Mouse (Mus musculus) gastrocnemius, postnatal 4 days (tissue): ENCODE results near the gene 2900011O08Rik. TPM values are rescaled to one million over a fixed set of nuclear protein-coding genes. Genes with fewer than 3 reads are reported as not detected.

Experiments used
- DNase-seq, 2 experiments: peaks; one replicate each; pipeline ENCODE4 v3.0.0; 2021 to 2022; ENCODE audit warnings: low spot score in 2 of 2, mixed read lengths in 2 of 2
- microRNA-seq: library from miRNA; unstranded; fragments of <30 nt; microRNA quantifications from one replicate; pipeline ENCODE4 v1.2.0, GENCODE M21; 2021
- total RNA-seq, 2 experiments: library from RNA; stranded (reverse); gene quantifications; 2 replicates each; pipeline ENCODE4 v1.2.3; 2021

The 2900011O08Rik gene
- total RNA-seq, 2 experiments from 2014 or later, result 0.20 to 0.36 TPM

DNA sequence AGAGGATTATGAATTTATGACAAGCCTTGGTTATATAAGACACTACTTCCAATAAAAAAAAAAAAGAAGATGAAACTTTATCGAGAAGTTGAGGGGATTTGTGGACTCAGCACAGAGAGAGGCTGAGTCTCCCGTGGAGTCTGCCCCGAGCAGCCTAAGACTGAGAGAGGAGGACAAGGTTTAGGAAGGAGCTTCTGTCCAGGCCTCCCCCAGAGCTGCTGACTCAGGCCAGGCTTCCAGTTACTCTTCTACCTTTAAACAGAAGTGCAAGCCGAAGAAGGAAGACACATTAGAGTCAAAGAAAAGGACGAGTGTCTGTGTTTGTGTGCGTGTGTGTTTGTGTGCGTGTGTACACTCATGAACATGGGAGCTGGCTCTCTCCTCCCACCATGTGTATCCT, 144.4 kb downstream of the 2900011O08Rik start:
- no peak for DNase-seq

- DNase-seq, result no peak
These were observed 145.0 kb downstream of the 2900011O08Rik start for GRCm38 (mm10) chr16:14131376-14131775.

GRCm38 (mm10) chr16:14131838-14132237, 145.4 kb downstream of the 2900011O08Rik start:
- no peak for DNase-seq

- DNase-seq, result no peak
These were observed 148.6 kb downstream of the 2900011O08Rik start for GRCm38 (mm10) chr16:14135014-14135413.

- no peak for DNase-seq
These were observed 151.7 kb downstream of the 2900011O08Rik start for GRCm38 (mm10) chr16:14137976-14138561.

DNA sequence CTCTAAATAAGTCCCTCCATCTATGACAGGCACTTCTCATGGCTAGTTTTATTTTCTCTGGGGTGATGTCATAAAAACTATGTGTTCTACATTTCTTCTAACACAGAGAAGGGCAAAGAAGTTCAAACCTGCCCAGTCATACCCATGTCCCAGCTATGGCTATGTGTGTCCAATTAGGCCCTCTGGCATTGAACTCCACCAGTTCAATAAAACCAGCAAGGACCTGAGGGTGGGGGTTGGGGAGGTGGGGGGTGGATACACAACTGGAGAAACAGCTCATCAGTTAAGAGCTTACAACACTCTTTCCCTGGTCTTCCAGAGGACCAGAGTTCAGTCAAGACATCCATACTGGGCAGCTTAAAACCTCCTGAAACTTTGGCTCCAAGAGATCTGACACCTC, 152.7 kb downstream of the 2900011O08Rik start:
- no peak for DNase-seq

DNA sequence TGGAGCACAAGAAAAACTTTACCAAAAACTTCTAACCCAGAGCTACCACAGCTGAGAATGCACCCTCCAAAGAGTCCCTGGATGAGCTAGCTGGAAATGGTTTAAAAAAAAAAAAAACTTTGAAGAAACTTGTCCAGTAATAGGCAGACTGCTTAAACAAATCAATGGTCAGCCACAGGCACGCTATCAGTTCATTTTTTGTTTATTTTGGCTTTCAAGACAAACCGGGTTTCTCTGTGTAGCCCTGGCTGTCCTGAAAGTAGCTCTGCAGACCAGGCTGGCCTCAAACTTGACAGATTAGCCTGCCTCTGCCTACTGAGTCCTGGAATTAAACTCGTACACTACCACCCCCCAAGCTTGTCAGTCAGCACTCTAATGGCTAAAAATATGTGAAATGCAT, 156.9 kb downstream of the 2900011O08Rik start:
- no peak for DNase-seq

DNA sequence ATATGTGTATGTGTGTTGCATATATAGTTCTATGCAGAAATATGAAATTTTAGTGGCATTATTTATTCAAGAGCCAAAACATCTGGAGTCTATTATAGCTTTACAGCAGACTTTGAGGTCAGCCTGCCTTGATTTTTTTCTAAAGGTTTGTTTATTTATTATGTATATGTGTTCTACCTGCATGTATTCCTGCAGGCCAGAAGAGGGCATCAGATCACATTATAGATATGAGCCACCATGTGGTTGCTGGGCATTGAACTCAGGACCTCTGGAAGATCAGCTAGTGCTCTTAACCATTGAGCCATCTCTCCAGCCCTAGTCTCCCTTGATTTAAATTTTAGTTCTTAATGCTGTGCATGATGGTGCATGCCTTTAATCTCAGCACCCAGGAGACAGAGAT, 161.3 kb downstream of the 2900011O08Rik start:
- DNase-seq, result no peak

Small RNAs within 50 kb of the gene (microRNA-seq; reads per million reads assigned to microRNA genes)
- not detected for gene Gm27671

Other genes with a start within 250 kb of the 2900011O08Rik start
- 10 to 100 TPM; 27.2 to 32.1 TPM for gene Rrn3, start 205.9 kb upstream of the 2900011O08Rik start, total RNA-seq
- gene Ntan1, start 167.8 kb upstream of the 2900011O08Rik start, total RNA-seq, result 10 to 100 TPM; 66.6 to 72.3 TPM
- 10 to 100 TPM; 57.9 to 73.5 TPM for gene Pdxdc1, start 83.5 kb upstream of the 2900011O08Rik start, total RNA-seq
- 1 to 10 TPM; 1.9 to 3.5 TPM for gene Mpv17l, start 83.4 kb upstream of the 2900011O08Rik start, total RNA-seq
- gene Ifitm7, start 284 bp downstream of the 2900011O08Rik start, total RNA-seq, result not detected
- gene Nde1, start 176.7 kb downstream of the 2900011O08Rik start, total RNA-seq, result 10 to 100 TPM; 39.2 to 40.0 TPM
- gene Marf1, start 176.7 kb downstream of the 2900011O08Rik start, total RNA-seq, result 10 to 100 TPM; 29.4 to 32.0 TPM